Mouse (Mus musculus): ENCODE results near the gene Gorasp2. TPM values are rescaled to one million over a fixed set of nuclear protein-coding genes. Genes with fewer than 3 reads are reported as not detected.

Gorasp2 gene
- polyA plus RNA-seq, 1 experiment from 2014 or later: 174 TPM

- 91% methylated on average over 5 of the region's 5 CpGs for WGBS
- H3K4me3 ChIP-seq (ENCODE audit: low read depth, low read length): no peak overlapping the region
- ATAC-seq (replicated peaks; ENCODE audit: low FRiP score, low TSS enrichment, low read depth): no peak
- H3K27ac ChIP-seq (ENCODE audit: low read depth): no peak overlapping the region
- H3K36me3 ChIP-seq (ENCODE audit: control insufficient read depth, insufficient read depth, low read length): peaks cover 86% of the 10 kb centered on the region
- no peaks in the 10 kb centered on the region for H3K4me1 ChIP-seq (replicated peaks; ENCODE audit: control insufficient read depth, insufficient read depth, low read length)
- no peaks in the 10 kb centered on the region for H3K27me3 ChIP-seq (replicated peaks; ENCODE audit: control insufficient read depth, insufficient read depth, low read length)
- no peak overlapping the region for H3K4me2 ChIP-seq (ENCODE audit: low read length)
- H3K9ac ChIP-seq (ENCODE audit: low read length): no peak overlapping the region
- no peaks in the 10 kb centered on the region for H3K9me3 ChIP-seq (ENCODE audit: control insufficient read depth, low read length)
- no peak for DNase-seq (ENCODE audit: low spot score)
These were observed 80.5 kb downstream of the Gorasp2 start for GRCm38 (mm10) chr2:70741901-70742300.

GRCm38 (mm10) chr2:70742588-70742987 lies 81.2 kb downstream of the Gorasp2 start:
- Histone ChIP-seq H3K27ac (ENCODE audit: low read depth) (no peak overlapping the region), H3K9ac (ENCODE audit: low read length) (no peak overlapping the region), H3K4me1 (replicated peaks; ENCODE audit: control insufficient read depth, insufficient read depth, low read length) (no peaks in the 10 kb centered on the region), H3K4me3 (ENCODE audit: low read depth, low read length) (no peak overlapping the region), H3K9me3 (ENCODE audit: control insufficient read depth, low read length) (no peaks in the 10 kb centered on the region), H3K36me3 (ENCODE audit: control insufficient read depth, insufficient read depth, low read length) (peaks cover 85% of the 10 kb centered on the region), H3K4me2 (ENCODE audit: low read length) (no peak overlapping the region), H3K27me3 (replicated peaks; ENCODE audit: control insufficient read depth, insufficient read depth, low read length) (no peaks in the 10 kb centered on the region)
- 84% methylated on average over 2 of the region's 2 CpGs for WGBS
- ATAC-seq (replicated peaks; ENCODE audit: low FRiP score, low TSS enrichment, low read depth) (no peak), DNase-seq (ENCODE audit: low spot score) (no peak)

GRCm38 (mm10) chr2:70751655-70752054 lies 90.3 kb downstream of the Gorasp2 start:
- WGBS: 96% methylated on average over 2 of the region's 2 CpGs
- H3K4me2 ChIP-seq (ENCODE audit: low read length): no peak overlapping the region
- H3K36me3 ChIP-seq (ENCODE audit: control insufficient read depth, insufficient read depth, low read length): peaks cover 43% of the 10 kb centered on the region
- H3K27ac ChIP-seq (ENCODE audit: low read depth): no peak overlapping the region
- H3K4me1 ChIP-seq (replicated peaks; ENCODE audit: control insufficient read depth, insufficient read depth, low read length): no peaks in the 10 kb centered on the region
- ATAC-seq (replicated peaks; ENCODE audit: low FRiP score, low TSS enrichment, low read depth): no peak
- H3K9ac ChIP-seq (ENCODE audit: low read length): no peak overlapping the region
- no peak overlapping the region for H3K4me3 ChIP-seq (ENCODE audit: low read depth, low read length)
- no peaks in the 10 kb centered on the region for H3K27me3 ChIP-seq (replicated peaks; ENCODE audit: control insufficient read depth, insufficient read depth, low read length)
- no peaks in the 10 kb centered on the region for H3K9me3 ChIP-seq (ENCODE audit: control insufficient read depth, low read length)
- DNase-seq (ENCODE audit: low spot score): no peak

- H3K9me3 ChIP-seq (ENCODE audit: control insufficient read depth, low read length): no peaks in the 10 kb centered on the region
- ATAC-seq (replicated peaks; ENCODE audit: low FRiP score, low TSS enrichment, low read depth) (no peak), DNase-seq (ENCODE audit: low spot score) (no peak)
- H3K27ac ChIP-seq (ENCODE audit: low read depth): no peak overlapping the region
- WGBS: 93% methylated on average over 5 of the region's 5 CpGs
- no peak overlapping the region for H3K4me3 ChIP-seq (ENCODE audit: low read depth, low read length)
- peaks cover 39% of the 10 kb centered on the region; the same call in 1 of the 2 replicates for H3K36me3 ChIP-seq (ENCODE audit: control insufficient read depth, insufficient read depth, low read length)
- no peaks in the 10 kb centered on the region for H3K27me3 ChIP-seq (replicated peaks; ENCODE audit: control insufficient read depth, insufficient read depth, low read length)
- H3K4me1 ChIP-seq (replicated peaks; ENCODE audit: control insufficient read depth, insufficient read depth, low read length): no peaks in the 10 kb centered on the region
- H3K9ac ChIP-seq (ENCODE audit: low read length): no peak overlapping the region
- H3K4me2 ChIP-seq (ENCODE audit: low read length): no peak overlapping the region
These were observed 90.8 kb downstream of the Gorasp2 start for GRCm38 (mm10) chr2:70752149-70752548.

Other genes starting within 250 kb of the Gorasp2 start
- 0.60 and 0.90 TPM in 2 replicates for gene Sp5, start 186.7 kb upstream of the Gorasp2 start, polyA plus RNA-seq (2014; fragmentation: Nextera tagmentation; extraction: Ambion mirVana)
- gene Erich2, start 152.8 kb upstream of the Gorasp2 start, polyA plus RNA-seq (2014; fragmentation: Nextera tagmentation; extraction: Ambion mirVana): 0.88 and 1.9 TPM in 2 replicates
- 0.16 TPM in 1 of 2 replicates, not detected in the other for gene Gad1, start 108.5 kb upstream of the Gorasp2 start, polyA plus RNA-seq (2014; fragmentation: Nextera tagmentation; extraction: Ambion mirVana)
- gene Gm26558, start 532 bp downstream of the Gorasp2 start, polyA plus RNA-seq (2014; fragmentation: Nextera tagmentation; extraction: Ambion mirVana): 5.2 and 5.4 TPM in 2 replicates
- 36.7 and 37.6 TPM in 2 replicates for gene Tlk1, start 164.2 kb downstream of the Gorasp2 start, polyA plus RNA-seq (2014; fragmentation: Nextera tagmentation; extraction: Ambion mirVana)

Data from intestine, embryonic 14.5 days (tissue).